Mouse (Mus musculus): ENCODE measurements around the gene Gzmm.
"Not testable (repeated sequence)": the region's sequence is repeated elsewhere in the genome, so short reads cannot be mapped to it uniquely, and the experiment has no call there.

Gzmm gene

DNA sequence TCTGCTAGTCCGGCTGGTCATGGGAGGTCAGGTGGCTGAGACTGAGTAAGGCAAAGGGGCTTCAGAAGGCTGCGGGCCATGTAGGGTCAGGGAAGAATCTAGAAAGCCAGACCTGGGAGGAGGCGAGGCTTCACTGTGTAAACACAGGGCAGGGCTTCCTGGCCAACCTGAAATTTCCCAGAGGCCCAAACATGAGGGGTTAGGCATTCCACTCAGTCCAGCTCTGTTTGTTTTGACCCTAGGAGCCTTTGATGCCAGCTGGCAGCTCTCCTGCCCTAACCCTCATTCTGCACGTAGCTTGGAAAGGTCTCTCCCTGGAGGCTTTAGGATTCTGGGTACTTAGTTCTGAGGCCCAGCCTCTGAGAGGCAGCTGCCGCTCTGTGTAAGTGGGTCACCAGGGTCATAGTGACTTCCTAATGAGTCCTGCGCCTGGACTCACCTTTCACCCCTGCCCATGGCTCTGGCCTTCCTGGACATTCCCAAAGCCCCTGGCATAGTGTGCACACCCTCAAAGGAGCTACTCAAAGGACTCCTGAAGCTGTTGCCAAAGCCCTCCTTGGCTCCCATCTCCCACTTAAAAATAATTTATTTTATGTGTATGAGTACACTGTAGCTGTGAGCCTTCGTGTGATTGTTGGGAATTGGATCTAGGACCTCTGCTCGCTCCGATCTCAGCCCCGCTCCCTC is 12.8 kb downstream of the Gzmm start:
- no peak for DNase-seq (ENCODE audit: low spot score)

DNA sequence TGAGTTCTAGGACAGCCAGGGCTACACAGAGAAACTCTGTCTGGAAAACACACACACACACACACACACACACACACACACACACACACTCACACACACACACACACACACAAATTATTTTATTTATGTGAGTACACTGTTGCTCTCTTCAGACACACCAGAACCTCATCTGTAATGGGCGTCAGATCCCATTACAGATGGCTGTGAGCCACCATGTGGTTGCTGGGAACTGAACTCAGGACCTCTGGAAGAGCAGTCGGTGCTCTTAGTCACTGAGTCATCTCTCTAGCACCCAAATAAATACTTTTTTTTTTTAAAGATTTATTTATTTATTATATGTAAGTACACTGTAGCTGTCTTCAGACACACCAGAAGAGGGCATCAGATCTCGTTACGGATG is 14.2 kb downstream of the Gzmm start:
- DNase-seq (ENCODE audit: low spot score): not testable (repeated sequence)

DNA sequence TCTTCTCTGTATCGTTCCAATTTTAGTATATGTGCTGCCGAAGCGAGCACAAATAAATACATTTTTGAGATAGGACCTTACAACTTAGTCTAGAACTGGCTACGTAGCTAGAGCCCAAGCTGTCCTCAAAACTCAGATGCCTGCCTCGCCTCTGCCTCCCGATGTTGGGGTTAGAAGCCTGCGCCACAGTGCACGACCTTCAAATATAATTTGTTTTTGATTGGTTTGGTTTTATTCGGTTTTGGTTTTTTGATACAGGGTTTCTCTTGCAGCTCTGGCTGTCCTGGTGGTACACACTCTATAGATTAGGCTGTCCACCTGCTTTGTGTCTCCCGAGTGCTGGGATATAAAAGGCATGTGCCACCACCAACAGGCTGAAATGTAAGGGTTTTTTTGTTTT is 14.7 kb downstream of the Gzmm start:
- DNase-seq (ENCODE audit: low spot score): no peak

DNA sequence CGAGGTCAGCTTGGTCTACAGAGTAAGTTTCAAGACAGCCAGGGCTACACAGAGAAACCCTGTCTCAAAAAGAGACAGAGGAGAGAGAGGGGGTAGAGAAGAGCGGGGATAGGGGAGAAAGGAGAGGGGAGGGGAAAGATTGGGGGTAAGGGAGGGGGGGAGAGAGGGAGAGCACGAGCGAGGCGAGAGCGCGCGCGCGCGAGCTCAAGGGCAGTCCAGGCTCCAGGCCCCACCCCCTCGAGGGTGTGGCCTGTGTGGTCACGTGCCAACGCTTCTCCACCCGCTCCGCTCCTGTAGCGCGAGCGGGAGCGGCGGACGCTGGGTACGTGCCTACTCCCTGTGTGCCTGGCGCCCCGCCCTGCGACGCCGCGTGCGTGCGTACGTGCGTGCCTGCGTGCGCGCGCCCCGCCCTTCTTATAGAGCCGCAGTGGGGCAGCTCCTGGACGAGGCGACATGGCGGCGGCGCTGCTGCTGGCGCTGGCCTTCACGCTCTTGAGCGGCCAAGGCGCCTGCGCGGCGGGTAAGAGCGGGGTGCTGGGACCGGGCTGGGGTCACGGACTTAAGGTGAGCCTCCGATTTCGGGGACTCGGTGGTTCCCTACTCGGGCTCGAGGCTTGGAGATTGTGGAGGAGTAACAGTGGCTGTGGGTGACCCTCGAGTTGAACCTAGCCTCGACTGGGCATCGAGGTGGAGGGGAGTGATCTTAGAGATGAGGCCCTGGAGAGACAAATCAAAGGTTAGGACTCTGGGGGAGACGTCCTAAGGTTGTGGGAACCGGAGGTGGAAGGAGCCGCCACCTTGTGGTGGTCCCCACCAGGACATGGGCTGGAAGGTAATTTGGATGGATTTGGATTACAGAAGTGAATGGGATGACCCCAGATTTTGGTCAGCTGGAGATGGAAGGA is 15.5 kb downstream of the Gzmm start, which contains the start of gene Bsg:
TSS of gene Bsg (plus strand) at position 427 of the 905 bp plus-strand sequence.
- DNase-seq (ENCODE audit: low spot score): peak; percentile 98

DNA sequence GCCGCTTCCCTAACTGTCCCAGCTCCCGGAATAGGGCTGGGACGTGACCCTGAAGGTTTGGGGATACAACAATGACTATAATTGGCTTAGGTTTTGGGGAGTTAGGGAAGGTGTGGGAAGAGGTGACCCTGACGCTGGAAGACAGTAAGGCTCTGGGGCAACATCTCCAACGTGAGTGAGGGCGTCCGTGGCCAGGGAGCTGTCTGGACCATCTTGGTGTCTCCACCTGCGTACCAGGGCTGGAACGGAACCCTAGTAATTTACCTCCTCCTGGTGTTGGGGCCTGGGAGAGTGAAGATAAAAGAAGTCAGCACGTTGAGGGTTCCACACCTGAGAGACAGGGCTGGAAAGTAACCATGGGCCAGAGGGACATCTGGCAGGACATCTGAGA is 16.1 kb downstream of the Gzmm start:
- DNase-seq (ENCODE audit: low spot score): no peak

DNA sequence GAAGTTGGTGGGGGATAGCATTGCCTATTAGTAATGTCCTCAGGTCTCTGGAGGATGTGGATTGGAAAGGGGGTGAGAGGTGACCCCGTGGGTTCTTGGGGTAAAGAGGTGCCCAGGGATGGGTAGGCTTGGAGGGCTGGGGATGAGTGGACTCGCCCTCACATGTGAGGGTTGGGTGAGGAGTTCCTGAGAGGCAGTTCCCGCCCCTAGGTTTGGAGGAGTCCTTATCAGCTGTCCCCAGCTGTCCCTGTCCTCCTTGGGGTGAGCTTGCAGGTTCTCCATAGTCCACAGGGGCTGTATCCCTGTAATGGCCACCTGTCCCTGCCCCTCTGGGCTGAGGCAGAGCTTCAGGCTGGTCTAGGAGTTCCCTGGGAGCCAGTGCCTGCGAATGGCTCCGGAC is 17.1 kb downstream of the Gzmm start:
- no peak for DNase-seq (ENCODE audit: low spot score)

DNA sequence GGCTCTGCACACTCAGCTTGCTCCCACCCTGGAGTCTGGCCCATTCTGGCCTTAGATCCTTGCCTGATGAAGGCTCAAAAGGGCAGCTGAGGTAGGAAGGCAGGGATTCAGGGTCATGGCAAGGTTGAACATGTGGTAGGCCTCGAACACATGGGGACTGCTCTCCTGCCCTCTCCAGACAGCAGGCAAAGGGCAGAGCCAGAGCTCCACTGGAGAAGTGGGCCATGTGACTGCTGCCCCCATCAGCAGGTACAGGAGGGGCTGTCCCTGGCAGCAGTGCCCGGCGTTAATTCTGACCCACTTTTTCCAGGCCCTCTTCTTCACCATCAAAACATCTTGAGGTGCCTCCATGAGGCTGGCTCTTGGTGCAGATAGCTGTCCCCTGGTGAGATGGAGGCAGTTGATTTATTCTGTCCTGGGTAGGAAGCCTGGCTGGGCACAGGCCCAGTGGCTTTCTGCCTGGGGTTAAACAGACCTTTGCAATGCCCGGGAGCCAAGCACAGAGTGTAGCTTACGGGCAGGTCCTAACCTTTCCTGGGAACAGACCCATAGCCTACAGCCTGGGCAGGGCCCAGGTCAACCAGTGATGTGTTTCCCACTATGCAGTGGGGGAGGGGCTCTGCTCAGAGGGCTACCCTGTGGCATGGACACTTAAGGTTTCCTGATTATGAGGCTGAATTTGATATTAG is 17.7 kb downstream of the Gzmm start:
- DNase-seq (ENCODE audit: low spot score): no peak

DNA sequence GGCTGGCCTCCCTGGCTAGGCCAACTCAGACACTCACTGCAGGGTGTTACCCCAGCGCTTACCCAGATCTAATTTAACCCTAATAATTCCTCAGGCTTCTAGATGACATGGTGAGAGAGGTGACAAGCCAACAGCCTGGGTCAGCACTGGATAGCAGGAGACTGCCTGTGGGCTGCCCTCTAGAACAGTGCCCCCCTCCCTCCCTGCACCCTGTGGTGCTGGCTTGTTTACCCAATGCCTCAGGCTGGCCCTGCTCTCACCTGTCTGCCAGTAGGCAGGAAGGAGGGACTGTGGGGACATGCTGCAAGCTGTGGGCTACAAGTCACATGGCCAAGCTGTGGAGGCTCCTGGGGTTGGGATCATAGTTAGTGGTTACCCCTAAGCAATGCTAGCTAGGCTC is 18.3 kb downstream of the Gzmm start:
- no peak for DNase-seq (ENCODE audit: low spot score)

DNA sequence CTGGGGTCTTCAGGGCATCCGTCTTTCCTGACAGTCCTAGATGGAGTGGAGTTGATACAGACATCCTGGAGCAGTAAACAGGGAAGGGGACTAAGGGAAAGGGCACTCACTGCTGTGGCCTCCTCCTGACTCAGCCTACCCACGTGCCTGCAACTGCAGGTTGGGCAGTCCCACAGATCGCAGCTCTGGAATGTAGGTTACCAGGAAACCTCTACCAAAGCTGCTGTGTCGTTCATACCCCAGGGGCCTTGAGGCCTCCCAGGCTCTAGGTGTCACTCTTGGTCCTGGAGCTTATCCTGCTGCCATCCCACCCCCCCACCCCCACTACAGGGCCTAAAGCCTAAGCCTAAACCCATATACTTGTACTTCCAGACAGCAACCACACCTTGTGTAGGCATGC is 18.9 kb downstream of the Gzmm start:
- DNase-seq (ENCODE audit: low spot score): no peak

DNA sequence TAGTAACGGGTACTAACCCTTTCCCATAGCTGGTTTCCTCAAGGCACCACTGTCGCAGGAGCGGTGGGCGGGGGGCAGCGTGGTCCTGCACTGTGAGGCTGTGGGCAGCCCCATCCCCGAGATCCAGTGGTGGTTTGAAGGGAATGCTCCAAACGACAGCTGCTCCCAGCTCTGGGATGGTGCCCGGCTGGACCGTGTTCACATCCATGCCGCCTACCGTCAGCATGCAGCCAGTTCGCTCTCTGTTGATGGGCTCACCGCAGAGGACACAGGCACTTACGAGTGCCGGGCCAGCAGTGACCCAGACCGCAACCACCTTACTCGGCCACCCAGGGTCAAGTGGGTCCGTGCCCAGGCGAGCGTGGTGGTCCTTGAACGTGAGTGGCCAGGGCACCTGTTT is 19.8 kb downstream of the Gzmm start:
- DNase-seq (ENCODE audit: low spot score): no peak

DNA sequence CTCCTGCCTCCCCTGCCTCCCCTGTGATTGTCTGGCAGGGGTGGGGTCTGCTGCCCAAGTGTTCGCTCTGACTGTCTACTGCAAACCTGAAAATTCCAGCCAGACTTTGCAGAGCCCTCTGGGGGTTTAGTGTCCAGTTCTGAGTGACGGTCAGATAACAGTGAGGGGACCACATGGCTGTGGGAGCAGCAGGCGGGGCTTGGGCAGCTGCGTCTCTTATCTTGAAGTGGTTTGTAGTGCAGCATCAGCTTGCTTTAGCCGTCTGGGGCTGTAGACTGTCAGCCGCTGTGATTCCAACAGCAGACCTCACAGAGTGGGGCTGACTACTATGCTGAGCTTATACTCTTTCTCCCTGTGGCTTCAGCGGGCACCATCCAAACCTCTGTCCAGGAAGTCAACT is 20.5 kb downstream of the Gzmm start:
- DNase-seq (ENCODE audit: low spot score): no peak

DNA sequence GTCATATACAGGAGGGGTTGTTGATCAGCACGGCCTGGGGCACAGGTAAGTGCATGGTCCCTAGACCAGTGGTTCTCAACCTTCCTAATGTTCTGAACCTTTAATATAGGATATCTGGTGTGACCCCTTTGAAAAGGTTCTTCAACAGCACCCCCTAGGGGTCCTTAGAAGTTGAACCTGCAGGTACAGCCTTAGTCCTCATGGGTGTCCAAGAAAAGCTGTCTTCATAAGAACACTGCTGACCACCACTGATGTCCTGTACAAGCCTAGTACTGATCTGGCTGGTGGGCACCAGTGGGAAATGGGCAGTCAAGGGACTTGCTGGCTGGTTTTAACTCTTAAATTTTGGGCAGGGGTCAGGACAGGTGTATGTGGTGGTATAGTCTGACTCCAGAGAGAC is 23.2 kb downstream of the Gzmm start:
- no peak for DNase-seq (ENCODE audit: low spot score)

DNA sequence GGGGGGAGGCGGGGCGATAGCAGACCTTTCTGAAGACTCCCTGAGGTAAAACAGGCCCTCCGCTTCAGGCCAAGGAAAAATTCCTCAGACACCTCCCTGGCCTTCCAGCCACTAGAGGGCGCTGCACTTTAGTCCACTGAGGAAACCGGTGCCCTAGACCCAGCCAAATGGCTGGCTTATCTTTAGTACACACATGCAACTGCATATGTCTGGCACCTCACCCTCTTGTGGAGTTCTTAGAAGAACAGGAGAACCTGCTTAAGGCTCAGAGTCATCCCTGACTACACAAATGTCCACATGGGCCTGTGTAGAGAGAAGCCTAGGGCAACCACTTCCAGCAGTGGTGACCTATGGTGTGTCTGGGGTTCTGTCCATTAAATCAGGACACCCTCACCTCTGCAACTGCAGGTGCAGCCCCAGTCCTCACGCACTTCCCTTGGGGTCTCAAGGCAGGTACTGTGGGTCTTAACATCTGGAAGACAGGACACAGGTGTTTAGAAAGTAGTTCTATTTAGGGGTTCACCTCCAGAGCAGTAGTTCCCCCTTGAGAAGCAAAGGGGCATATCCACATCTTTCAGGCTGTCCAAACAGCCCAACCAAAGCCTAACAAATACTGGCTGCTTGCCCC is 23.8 kb downstream of the Gzmm start:
- peak; percentile 70 for DNase-seq (ENCODE audit: low spot score)

DNA sequence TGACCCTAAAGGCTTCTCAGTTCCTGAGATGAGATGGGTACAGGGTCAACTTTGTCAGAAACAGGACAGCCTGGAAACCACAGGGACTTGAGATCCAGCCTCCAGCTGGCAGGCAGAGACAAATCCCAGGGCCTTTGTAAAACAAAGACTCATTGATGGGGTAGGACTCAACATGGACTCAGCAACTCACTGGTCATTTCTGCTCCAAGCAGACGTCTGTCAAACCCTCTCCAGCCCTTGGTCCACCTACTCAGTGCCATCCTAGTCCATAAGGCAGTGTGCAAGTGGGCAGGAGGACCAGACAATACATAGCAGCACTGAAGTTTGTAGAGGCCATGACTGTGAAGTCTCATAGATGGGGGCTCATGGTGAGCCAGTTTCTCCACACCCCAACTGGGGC is 24.3 kb downstream of the Gzmm start:
- no peak for DNase-seq (ENCODE audit: low spot score)

DNA sequence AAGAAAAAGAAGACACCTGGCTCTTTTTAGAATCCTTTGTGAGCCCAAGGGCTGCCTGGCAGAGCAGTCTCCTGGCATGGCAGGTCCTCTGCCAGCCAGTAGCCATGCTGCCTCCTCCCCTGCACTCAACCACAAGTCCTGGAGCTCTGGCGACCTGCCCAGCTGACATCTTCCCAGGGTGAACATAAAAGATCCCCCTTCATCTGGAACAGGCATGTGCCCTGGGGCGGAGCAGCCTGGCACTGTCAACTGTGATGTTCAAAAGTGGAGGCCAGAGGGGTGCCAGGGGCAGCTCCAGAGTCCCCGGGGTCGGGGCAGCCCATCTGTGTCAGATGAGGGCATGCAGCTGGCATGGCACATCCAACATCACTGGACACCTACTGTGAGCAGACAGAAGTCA is 26.2 kb downstream of the Gzmm start:
- no peak for DNase-seq (ENCODE audit: low spot score)

DNA sequence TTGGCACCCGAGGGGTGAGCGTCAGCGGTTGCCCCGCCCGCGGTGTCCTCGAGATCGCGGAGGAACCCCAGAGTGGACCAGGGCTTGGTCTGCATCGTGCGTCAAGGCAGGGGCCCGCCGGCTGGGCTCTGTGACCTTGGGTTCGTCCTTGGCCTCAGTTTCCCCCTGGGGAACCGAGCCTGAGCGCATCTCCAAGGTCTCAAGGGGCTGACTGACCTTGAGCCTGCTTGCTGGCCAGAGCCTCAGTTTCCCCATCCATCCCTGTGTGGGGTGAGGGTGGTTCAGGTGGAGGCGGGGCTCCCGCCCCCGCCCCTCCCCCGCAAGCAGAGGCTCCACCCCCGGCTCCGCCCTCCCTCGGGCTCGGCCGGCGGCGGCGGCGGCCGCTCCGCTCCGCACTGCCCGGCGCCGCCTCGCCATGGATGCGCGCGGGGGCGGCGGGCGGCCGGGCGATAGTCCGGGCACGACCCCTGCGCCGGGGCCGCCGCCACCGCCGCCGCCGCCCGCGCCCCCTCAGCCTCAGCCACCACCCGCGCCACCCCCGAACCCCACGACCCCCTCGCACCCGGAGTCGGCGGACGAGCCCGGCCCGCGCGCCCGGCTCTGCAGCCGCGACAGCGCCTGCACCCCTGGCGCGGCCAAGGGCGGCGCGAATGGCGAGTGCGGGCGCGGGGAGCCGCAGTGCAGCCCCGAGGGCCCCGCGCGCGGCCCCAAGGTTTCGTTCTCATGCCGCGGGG is 27.6 kb downstream of the Gzmm start, which contains the start of gene Hcn2:
TSS of gene Hcn2 (plus strand) at position 381 of the 734 bp plus-strand sequence.
- DNase-seq (ENCODE audit: low spot score): no peak

DNA sequence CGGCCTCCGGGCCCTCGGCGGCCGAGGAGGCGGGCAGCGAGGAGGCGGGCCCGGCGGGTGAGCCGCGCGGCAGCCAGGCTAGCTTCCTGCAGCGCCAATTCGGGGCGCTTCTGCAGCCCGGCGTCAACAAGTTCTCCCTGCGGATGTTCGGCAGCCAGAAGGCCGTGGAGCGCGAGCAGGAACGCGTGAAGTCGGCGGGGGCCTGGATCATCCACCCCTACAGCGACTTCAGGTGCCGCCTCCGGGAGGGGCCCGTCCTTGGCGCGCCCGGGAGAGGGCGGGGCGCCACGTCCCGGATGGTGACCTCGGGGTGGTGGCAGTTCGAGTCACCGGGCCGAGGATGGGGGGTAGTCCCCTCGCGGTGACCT is 28.2 kb downstream of the Gzmm start:
- no peak for DNase-seq (ENCODE audit: low spot score)

DNA sequence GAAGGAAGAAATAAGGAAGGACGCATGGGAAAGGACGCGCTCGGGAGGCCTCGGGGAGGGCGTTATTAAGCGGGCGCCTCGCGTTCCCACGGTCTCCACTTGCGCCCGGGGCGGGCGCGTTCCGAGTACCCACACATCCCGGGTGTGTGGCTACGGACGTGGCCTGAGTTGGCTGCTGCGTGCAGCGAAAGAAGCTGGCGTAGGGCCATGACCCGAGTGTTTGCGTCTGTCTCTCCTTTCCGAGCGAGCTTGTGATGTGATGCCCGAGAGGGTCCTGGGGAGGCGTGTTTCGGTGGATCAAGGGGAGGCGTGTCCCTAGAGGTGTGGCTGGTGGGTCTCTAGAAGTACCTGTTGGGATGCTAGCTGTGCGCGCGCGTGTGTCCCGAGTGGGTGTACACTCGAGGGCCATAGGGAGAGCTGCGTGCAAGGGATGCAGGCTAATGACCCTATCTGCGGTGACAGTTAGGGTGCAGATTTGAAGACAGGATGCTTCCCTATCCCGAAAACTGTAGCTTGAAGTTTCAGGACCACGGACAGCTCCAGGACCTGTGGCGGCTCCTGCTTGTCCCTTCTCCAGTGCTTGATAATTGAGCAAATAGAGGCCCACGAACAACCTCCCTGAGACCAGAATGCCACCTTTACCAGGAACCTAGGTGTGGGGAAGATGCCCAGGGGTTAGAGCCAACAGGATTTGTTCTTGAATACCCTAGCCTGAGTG is 29.0 kb downstream of the Gzmm start:
- peak; percentile 75 for DNase-seq (ENCODE audit: low spot score)

DNA sequence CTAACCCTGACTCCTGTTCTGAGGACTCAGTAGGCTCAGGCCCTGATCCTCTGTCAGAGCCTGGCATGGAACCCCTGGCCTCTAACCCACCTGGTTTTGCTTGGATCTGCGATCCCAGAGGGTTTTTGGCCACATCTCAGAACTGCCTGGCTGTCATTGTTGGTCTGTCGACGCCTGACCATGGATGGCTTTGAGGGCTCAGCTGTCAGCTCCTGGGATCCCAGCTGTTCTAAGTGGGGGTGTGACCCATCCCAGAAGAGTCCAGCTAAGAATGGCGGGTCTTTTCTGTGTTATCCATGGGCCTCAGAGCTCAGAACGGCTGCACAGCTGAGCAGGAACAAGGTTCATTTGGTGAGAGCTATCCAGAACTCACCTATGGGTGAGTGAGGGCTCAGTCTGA is 32.3 kb downstream of the Gzmm start:
- DNase-seq (ENCODE audit: low spot score): no peak

DNA sequence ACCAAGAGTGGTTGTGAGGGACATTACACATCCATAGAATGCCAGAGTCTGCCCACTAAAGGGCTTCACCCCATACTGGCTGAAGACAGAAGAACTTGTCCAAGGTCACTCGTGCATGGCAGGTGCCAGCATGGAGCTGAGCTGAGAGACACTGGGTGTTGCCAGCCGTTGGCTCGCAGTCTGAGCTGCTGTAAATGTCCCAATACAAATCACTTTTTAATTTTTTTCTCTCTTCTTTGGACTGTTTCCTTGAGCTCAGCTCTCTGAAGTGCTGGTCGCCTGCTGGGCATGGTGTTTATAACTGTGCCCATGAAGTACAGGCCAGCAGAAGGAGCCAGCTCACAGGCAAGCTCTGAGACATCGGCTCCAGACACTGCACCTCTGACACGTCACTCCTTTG is 34.2 kb downstream of the Gzmm start:
- DNase-seq (ENCODE audit: low spot score): no peak

DNA sequence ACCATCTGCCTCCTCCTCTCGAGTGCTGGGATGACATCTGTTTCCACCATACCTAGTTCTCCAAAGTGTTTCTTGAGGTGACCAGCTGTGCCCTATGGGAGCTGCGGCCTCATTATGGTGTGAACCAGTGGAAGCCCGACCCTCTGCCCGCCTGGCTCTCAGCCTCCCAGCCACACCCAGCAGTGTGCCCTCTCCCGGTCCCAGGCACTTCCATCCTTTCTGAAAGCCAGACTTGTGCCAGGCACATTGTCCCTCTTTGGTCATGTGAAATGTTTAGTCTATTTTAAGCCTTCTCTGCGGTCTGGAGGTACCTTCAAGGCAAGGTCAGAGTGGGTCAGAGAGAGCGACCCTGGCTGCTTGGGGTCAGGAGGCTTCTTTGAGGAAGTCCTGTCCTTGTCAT is 34.9 kb downstream of the Gzmm start:
- no peak for DNase-seq (ENCODE audit: low spot score)
